Mouse (Mus musculus): ENCODE measurements at regions not wholly inside any gene's neighbourhood (a gene's known extent, or its start where the extent isn't known, plus 50 kb on each side); places are given as distances from the start of the nearest gene placed in this dataset.

GRCm38 (mm10) chr10:45852688-45853087 is 275.1 kb downstream of the Hace1 start:
- TF ChIP-seq CTCF (IDR thresholded peaks at IDR 0.05; ENCODE audit: borderline replicate concordance, extremely low read depth, insufficient read depth, insufficient read length) (no peak), POLR2A (IDR thresholded peaks at IDR 0.05; ENCODE audit: borderline replicate concordance, extremely low read depth, insufficient read depth, insufficient read length, poor library complexity, severe bottlenecking) (no peak)

All from brain, embryonic 14.5 days (tissue).